Mouse (Mus musculus) gastrocnemius, postnatal 14 days (tissue): ENCODE data around the gene Maml2. TPM values are rescaled to one million over a fixed set of nuclear protein-coding genes. Genes with fewer than 3 reads are reported as not detected.

Experiments
- DNase-seq: peaks from one replicate; pipeline ENCODE4 v3.0.0; 2021; ENCODE audit warnings: mixed read lengths
- intact Hi-C: fragments of 180-260 bp; cut with DNase I; formaldehyde crosslinking; loops from one replicate; pipeline ENCODE4 v1.15.1; 2025; ENCODE audit warnings: low total_unique reads
- long read RNA-seq, 2 experiments: library from polyadenylated mRNA; stranded (forward); transcript quantifications; one replicate each; pipeline ENCODE4 v2.0.0; 2021
- total RNA-seq, 2 experiments: library from RNA; stranded (reverse); gene quantifications; 2 replicates each; pipeline ENCODE4 v1.2.3; 2021

Gene Maml2
- total RNA-seq: 1 to 10 TPM; 3.9 to 4.9 TPM
- long read RNA-seq, experiment 1: 0 reads
- long read RNA-seq, experiment 2: 0 reads

GRCm38 (mm10) chr9:13297668-13298512, at the start of gene Maml2:
Gene Maml2 (plus strand): TSS chr9:13297957.
- DNase-seq: peak; percentile 54
- intact Hi-C loops: loop anchor here (5.0 kb wide), 1 partner anchor 354 kb away; no protein-coding TSS in a partner anchor

GRCm38 (mm10) chr9:13248104-13248503, 49.7 kb upstream of the Maml2 start:
- intact Hi-C loops: no loop called here
- DNase-seq: no peak

- no peak for DNase-seq
- intact Hi-C loops: no loop called here
These were observed 46.5 kb upstream of the Maml2 start for GRCm38 (mm10) chr9:13251251-13251650.

- intact Hi-C loops: no loop called here
- DNase-seq: no peak
These were observed 41.0 kb upstream of the Maml2 start for GRCm38 (mm10) chr9:13256726-13257125.

- intact Hi-C loops: no loop called here
- no peak for DNase-seq
These were observed 39.6 kb upstream of the Maml2 start for GRCm38 (mm10) chr9:13258173-13258572.

GRCm38 (mm10) chr9:13260980-13261379, 36.8 kb upstream of the Maml2 start:
- intact Hi-C loops: no loop called here
- DNase-seq: no peak

- intact Hi-C loops: no loop called here
- no peak for DNase-seq
These were observed 24.5 kb upstream of the Maml2 start for GRCm38 (mm10) chr9:13273219-13273618.

GRCm38 (mm10) chr9:13287482-13287881, 10.3 kb upstream of the Maml2 start:
- DNase-seq: no peak
- intact Hi-C loops: no loop called here

GRCm38 (mm10) chr9:13296274-13297121, 1.3 kb upstream of the Maml2 start:
- intact Hi-C loops: loop anchor here (5.0 kb wide), 1 partner anchor 356 kb away; no protein-coding TSS in a partner anchor
- DNase-seq: peak; percentile 93

GRCm38 (mm10) chr9:13297122-13297667, 562 bp upstream of the Maml2 start:
- intact Hi-C loops: loop anchor here (5.0 kb wide), 1 partner anchor 355 kb away; no protein-coding TSS in a partner anchor
- no peak for DNase-seq

- intact Hi-C loops: loop anchor here (5.0 kb wide), 1 partner anchor 354 kb away; no protein-coding TSS in a partner anchor
- no peak for DNase-seq
These were observed 739 bp downstream of the Maml2 start for GRCm38 (mm10) chr9:13298513-13298878.

- intact Hi-C loops: loop anchor here (5.0 kb wide), 1 partner anchor 353 kb away; no protein-coding TSS in a partner anchor
These were observed 1.4 kb downstream of the Maml2 start for GRCm38 (mm10) chr9:13299190-13299589.

GRCm38 (mm10) chr9:13300041-13300441, 2.3 kb downstream of the Maml2 start:
- peak; percentile 10 for DNase-seq

More at GRCm38 (mm10) chr9:13299190-13299589, 1.4 kb downstream of the Maml2 start:
- no peak for DNase-seq

GRCm38 (mm10) chr9:13300891-13301782, 3.4 kb downstream of the Maml2 start:
- intact Hi-C loops: no loop called here
- no peak for DNase-seq

More at GRCm38 (mm10) chr9:13300041-13300441, 2.3 kb downstream of the Maml2 start:
- intact Hi-C loops: no loop called here

GRCm38 (mm10) chr9:13302183-13302825, 4.5 kb downstream of the Maml2 start:
- no peak for DNase-seq
- intact Hi-C loops: no loop called here

GRCm38 (mm10) chr9:13303099-13303771, 5.5 kb downstream of the Maml2 start:
- DNase-seq: no peak
- intact Hi-C loops: no loop called here

- peak; percentile 10 for DNase-seq
- intact Hi-C loops: no loop called here
These were observed 6.2 kb downstream of the Maml2 start for GRCm38 (mm10) chr9:13303976-13304375.

GRCm38 (mm10) chr9:13306471-13306870, 8.7 kb downstream of the Maml2 start:
- intact Hi-C loops: no loop called here
- no peak for DNase-seq
